Mouse (Mus musculus): ENCODE results near the gene Iqgap2.

The Iqgap2 gene

DNA sequence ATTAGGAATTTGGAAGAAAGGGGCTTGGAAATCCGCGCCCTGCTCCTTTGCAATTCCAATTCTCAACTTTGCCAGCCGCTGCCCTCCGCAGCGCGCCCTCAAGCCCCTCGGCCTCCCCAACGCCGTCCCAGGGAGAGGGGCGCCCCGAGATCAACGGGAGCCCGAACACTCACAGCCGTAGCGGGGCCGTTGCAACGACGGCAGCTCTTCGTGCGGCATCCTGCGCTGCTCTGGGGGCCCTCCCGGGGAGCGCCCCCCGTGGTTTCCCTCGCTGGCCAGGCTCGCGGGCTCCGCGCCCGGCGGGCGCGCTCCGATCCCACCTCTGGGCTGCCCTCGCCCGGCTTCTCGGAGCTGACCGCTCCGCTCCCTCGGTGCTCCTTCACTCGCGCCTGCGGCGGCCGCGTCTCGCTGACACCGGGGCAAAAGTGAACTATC is at the start of gene Iqgap2:
TSS of gene Iqgap2 (minus strand) at position 432 of the 435 bp plus-strand sequence.
- no peak for DNase-seq (ENCODE audit: low spot score in 2 of 2)

DNA sequence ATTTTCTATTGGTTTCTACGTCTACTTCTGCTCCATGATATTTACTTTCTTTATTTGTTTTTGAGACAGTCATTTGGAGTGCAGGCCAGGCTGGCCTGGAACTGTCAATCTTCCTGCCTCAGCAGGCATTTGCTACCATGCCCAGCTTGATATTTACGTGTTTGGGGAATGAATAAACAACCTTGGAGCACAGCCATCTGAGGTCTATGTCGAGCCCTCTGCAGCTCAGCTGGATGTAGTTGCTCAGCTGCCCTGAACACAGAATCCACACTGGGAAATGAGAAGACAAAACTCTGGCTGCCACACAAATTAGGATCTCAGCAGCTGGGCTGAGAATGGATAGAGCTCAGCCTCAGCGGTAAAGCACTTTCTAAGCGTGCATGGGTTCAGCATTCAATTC is 49.1 kb upstream of the Iqgap2 start:
- DNase-seq (ENCODE audit: low spot score in 2 of 2) = peak in 1 of 2 experiments; percentile 20

DNA sequence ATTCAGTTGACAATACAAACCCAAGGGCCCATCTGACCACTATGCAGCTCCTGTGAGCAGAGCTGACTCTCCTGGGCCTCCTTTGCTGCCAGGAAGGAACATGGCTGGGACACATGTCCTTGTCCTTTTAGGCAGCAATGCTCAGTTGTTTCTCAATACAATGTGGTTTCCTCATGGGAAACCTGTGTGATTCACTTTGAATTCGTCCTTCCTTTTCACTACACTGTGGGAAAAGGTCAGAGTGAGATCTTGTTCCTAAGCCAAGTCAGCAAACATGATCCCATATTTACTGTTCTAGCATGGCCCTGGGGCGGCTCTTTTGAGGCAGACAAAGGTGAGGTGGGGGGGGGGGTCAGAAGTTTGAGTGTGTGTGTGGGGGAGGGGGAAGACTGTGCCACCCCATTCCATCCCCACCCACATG is 32.5 kb upstream of the Iqgap2 start:
- no peak for DNase-seq (ENCODE audit: low spot score in 2 of 2)

DNA sequence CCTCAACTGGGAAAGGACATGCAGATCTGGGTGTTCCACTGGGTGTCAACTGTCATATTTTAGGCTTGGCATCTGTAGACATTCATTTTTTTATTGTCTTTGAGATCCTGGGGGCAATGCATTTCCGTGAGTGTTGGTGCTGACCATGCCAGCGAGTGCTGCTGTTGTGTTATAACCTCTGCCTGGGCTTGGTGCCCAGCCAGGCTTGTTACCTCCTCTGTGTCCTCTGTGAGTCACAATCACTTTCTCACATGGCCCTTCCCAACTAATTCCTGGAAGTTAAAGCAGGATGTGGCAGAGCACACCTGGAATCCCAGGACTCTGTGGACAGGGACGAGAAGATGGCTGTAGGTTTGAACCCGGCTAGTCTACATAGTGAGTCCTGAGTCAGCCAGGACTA is 30.9 kb upstream of the Iqgap2 start:
- DNase-seq (ENCODE audit: low spot score in 2 of 2) = no peak

DNA sequence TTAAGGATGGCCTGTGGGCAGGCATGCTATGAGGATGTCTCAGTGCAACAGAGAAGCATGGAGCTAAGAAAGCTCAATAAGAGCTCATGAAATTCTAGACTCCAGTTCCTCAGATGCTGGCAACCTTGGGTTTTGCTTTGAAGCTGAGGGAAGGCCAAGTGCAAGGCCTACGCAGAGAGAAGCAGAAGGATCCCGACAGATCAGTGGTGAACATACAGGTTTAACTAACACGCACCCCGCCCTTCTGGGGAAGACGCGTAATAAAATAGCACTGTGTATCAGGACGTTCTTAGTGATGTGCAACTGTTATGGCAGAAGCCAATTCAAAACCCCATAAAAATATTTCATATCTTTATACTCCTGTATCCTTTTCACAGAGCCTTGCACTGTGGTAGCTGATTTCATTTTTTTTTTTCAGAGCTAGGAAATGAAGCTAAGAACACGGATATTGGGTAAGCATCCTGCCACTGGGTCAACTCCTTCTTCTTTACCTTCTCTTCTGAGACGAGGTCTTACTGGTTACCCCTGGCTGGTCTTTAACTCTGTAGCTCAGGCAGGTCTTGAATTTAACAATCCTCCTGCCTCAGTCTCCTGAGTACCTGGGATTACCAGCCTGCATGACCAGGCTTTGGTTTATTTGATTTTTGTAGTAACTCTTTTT is 27.0 kb upstream of the Iqgap2 start:
- DNase-seq (ENCODE audit: low spot score in 2 of 2) = no peak

DNA sequence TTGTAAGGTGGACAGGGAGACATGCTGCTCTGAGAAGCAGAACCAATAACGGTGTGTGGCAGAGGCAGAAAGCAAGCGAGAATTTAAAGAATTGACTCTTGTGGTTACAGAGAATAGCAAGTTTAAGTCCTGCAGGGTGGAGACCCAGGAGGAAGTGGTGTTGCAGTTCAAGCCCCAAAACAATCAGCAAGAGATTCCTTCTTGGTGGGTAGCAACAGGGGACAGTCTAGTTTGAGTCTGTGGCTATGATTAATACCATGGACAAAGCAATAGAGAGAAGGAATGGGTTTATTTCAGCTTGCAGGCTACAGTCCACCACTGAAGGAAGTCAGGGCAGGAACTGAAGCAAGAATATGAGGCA is 21.3 kb upstream of the Iqgap2 start:
- no peak for DNase-seq (ENCODE audit: low spot score in 2 of 2)

DNA sequence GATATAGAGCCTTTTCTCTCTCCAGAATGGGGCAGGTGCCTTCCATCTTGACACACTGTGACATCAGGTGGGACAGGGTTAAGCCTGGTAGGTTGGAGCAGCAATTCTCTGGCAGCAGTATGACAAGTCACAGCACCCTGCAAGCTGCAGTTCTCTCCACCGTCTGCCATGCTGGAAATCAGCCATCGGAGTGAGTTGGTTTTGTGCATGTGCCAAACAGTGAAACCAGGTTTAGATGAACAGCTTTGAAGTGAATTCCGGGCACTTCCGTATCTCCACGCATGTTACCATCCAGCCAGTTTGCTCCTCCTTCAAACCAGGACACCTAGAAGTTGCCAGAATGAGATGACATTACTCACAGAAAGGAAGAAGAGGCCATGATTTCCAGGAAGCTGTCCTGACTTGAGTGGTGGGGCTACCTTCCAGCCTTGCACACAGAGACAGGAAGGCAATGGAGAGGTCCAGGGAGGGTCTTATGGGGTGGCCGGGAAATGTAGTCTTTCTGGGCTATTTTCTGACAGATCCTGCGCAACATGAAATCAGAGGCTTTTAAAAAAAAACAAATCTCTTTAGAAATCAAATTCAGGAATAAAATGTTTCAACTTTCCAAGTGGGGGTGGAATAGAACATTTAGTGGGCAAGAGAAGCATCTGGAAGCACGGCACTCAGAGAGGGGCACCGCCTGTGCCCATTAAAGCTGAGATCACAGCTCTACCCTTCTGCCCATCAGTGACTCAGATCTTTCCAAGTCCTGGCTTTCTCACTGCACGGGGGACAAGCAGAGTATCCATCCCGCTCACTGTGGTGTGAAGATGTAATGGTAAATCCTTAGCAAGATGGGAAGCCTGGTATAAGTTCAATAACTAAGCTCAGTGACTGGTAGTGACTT is 20.7 kb upstream of the Iqgap2 start:
- peak; percentile 69 to 79 for DNase-seq (ENCODE audit: low spot score in 2 of 2)

DNA sequence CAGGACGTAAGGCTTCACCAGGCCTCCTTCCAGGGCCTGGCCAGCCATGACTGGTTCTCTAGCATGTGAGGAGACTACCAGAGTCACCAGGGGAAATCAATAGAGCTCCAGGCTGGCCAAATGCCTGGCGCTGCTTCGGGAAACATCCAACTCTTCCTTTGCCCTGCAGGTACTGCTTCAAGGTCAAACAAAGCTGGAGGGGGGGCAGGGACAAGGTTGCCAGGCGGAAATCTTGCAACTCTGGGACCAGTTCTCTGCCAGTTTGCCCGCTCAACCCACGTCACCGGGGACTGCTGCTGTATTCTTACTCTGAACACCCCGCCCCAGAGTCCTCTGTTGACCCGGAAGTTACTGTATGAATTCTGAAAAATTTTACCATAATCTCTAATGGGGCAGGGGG is 18.5 kb upstream of the Iqgap2 start:
- DNase-seq (ENCODE audit: low spot score in 2 of 2) = peak in 1 of 2 experiments; percentile 28

DNA sequence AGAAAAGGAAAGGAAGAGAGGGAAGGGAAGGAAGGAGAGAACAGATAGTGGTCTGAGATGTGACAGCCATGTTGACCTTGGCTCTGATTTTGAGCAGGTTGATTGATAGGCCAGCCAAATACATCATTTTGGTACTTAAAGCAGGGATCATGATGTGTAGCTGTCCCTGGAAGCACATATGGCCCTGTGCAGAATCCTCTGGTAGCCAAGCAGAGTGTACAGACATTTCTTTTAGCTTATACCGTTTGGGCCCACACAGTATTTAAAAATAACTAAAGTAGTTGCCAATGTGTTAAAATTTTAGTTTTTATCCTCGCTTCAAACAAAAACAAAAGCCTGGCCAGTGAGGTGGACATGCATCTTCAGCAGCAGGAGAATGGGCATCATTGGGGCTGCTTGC is 17.5 kb upstream of the Iqgap2 start:
- peak in 1 of 2 experiments; percentile 44 for DNase-seq (ENCODE audit: low spot score in 2 of 2)

DNA sequence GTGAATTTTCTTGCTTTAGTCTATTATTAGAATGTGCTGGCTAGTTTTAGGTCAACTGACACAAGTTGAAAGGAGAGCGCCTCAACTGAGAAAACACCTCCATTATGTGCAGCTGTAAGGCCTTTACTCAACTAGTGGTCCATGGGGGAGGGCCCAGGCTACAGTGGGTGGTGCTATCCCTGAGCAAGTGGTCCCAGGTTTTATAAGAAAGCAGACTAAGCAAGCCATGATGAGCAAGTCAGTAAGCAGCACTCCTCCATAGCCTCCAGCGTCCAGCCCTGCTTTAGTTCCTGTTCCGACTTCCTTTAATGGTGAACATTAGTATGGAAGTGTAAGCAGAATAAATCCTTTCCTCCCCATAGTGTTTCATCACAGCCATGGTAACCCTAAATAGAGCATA is 11.0 kb upstream of the Iqgap2 start:
- no peak for DNase-seq (ENCODE audit: low spot score in 2 of 2)

DNA sequence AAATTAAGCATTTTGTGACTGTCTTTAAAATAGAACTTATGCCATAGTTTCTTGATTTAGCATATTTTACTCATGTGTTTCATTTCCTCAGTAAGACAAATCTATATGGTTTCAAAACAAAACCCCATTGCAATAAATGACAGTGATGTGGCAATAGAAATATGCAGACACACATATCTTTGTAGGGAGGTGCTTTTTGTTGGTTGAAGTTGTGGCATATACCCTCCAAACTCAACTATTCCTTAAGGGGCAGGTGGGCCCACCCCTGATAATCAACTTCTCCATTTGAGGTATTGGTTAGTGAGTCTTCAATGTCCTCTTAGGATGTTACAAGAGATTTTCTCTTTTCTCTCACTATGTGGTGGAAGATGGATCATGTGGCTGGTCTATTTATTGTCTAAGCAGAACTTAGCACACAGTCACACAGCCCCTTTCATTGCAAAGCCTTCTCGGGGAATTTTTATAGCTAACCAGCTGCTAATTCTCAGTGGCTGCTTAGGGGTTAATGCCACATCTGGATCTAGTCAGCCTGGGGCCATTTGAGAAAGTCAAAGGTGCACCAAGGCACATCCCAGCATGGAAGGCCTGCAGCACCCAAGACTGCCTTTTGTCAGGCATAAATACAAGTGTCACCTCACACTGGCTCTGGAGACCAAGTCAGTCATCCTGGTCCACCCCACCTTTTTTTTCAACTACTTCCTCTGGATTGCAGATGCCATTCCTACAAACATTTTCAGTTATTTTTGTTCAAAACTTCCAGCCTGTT is 8.3 kb upstream of the Iqgap2 start:
- no peak for DNase-seq (ENCODE audit: low spot score in 2 of 2)

DNA sequence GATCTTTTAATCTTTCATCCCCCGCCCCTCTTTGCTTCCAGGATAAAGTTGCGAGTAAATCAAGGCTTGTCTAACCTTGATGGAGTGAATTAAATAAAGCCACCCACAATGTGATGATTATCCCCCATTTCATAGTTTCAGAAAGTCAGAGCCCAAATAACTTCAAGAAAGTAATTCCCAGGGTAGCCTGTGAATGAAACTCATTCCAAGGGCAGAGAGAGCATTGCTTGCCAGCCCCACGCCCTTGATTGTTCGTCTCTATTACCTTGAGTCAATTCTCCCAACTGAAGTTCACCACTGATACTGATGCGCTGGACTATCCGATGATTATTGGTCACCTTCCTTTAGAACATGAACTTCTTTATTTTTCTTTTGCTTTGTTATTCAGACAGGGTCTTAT is 4.8 kb upstream of the Iqgap2 start:
- DNase-seq (ENCODE audit: low spot score in 2 of 2) = no peak

DNA sequence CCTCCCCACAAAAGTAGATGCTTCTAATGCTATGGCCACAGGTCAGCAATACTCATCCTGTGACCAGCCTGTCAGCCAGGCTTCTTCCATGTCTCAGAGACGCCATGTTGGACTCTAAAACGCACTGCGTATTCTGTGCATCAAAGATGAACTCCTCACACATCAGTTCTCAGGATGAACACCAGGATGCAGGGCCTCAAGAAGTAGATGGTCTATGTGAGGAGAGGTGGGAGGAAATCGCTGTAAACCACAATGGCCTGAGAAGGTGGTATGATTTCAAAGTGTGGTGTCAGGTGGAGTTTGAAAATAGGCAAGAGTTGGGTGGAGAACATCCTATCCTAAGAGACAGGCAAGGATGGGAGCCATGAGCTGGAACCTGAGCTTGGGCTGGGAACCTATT is 1.4 kb upstream of the Iqgap2 start:
- DNase-seq (ENCODE audit: low spot score in 2 of 2) = no peak

DNA sequence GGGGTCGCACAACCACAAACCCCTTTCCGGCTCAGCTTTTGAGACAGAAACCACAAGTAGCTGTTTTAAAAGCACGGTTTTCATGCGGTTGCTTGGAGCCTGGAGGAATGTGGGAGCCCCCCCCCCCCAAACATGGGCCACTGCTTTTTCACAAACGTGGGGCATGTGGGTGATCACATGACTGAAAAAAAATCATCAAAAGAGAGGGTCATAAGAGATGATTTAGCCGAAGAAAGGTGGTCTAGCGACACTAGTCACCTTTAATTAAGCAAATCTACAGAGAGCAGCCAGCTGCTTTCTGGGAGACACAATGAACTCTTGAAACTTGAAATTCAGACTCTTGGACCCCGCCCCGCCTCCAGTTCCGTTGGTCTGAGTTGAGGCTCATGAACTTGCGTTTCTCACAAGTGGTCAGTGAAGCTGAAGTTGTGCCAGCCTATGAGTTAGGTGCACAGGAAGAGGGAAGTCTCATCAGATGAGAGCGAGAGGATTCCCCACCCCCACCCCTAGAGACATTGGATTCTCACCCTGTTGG is 956 bp upstream of the Iqgap2 start:
- no peak for DNase-seq (ENCODE audit: low spot score in 2 of 2)

DNA sequence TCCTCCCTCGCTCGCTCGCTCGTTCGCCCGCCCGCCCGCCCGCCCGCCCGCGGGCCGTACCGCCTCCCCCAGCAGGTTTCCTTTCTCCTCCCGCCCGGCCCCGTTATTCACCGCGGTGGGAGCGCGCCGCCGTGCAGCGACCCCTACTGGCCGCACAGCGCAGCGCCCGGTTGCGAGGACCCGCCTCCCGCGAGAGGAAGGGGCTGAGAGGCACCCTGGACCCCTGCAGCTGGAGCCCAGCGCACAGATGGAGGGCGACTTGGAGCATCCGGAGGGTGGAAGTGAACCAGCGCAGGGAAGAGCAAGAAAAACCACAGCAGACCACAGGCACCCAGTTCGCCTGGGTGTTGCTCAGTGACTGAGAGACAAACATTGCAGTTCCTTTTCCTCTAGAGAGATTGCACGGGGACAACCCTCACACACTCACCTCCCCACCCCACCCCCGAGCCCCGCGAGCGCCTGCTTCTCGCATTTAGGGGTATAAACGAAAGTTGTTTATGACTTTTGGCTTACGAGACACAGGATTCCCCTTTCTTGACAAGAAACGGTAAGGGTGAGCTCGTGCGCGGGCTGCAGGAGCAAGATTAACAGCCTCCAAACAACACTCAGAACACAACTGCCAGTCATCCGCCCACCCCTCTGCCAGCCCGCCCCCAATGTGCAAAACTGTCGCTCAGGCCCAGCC is 346 bp upstream of the Iqgap2 start:
- peak; percentile 77 to 85 for DNase-seq (ENCODE audit: low spot score in 2 of 2)

DNA sequence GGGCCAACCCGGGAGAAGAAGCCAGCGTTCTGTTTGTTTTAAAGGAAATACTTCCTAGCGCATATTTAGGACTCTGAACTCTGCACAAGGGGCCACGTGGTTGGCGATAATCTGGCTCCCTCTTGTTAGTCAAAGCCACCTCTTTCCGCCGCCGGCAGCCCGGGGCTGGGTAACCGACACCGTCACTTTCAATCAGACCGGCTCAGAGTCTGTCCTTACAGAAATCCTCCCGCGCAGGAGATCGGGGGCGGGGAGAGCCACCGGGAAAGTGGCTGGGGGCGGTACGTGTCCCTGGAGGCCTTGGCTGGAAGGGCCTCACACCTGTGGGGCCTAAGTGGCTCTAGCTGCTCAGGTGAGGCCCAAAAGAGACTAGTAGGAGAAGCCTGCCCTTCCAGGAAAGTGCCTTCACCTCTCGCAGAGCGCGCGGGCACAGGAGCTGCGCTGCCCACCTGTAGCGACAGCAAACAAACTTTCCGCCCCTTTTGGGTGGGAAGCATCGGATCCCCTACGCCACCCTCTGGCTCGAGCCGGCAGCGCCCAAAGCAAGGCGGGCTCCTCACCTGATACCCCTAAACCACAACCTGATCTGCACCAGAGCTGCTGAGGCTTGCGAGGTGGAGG is 761 bp downstream of the Iqgap2 start:
- peak; percentile 52 to 66 for DNase-seq (ENCODE audit: low spot score in 2 of 2)

DNA sequence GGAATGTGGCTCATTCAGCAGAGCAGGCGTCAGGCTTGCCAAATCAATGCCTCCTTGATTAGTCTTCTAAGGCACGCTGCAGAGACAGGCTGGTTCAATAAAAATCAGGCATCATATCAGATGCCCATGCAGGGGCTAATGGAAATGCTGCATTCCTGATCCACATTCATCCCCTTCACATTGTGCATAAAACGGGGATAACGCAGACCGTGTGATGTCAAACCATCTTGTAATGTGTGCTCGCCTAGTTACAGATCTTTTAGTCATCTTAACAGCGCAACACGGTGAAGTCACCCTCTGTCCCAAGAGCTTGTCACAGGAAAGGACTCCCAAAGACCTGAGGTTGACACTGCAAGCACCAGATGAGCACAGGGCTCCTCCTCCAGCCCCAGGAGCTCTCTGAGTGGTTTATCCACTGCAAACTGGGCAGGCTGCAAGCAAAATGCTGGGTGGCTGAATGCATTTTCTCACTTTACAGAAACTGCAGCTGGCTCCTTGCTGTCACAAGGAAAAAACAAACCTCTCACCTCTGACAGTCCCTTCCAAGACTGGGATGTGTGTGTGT is 1.7 kb downstream of the Iqgap2 start:
- no peak for DNase-seq (ENCODE audit: low spot score in 2 of 2)

DNA sequence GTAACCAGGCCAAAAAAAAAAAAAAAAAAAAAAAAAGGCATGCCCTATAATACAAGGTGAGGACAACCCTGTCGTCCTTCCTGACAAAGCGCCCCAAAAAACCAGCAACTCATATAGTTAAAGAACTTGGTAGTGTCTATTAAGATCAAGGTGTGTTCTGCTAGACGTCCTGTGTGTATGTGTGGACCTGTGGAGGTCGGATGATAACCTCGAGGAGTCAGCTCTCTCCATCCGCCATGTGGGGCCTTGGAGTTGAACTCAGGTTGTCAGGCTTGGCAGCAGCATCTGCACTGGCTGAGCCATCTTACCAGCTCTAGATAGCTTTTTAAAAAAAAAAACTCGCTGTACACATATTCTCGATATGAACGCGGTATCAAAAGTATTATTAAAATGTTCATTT is 2.4 kb downstream of the Iqgap2 start:
- no peak for DNase-seq (ENCODE audit: low spot score in 2 of 2)

DNA sequence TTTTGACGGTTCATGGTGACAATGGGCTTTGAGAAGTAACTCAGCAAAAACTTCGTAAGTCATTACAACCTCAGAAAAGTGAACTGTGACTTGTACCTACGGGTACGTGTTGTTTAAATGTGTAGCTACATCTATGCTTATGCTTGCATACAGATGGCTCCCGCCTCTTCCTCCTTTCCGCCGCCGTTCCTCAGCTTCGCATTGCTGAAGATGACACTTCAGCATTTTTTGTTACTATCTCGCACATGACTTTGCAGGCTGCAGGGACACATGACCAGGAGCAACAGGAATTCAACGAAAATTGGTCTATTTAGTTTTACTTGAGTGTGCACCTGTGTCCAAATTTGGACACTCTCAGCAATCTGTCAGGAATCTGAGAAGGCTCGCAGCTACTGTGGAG is 3.1 kb downstream of the Iqgap2 start:
- DNase-seq (ENCODE audit: low spot score in 2 of 2) = no peak

DNA sequence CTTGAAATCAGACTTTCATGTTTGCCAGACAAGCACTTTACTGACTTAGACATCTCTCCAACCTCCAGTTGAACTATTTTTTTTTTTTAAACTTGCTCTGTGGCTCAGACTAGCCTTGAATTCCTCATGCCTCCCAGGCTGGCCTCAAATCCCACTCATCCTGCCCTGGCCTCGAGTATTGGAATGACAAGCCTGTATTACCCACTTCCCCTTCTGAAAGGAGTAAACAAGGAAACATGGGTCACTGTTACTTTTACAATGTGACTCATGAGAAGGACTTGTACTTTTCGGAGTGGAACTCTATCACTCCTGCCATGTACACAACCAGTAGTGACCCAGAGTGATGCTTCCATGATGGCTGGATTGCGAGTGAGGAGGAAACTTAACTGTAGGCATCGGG is 3.6 kb downstream of the Iqgap2 start:
- DNase-seq (ENCODE audit: low spot score in 2 of 2) = no peak

DNA sequence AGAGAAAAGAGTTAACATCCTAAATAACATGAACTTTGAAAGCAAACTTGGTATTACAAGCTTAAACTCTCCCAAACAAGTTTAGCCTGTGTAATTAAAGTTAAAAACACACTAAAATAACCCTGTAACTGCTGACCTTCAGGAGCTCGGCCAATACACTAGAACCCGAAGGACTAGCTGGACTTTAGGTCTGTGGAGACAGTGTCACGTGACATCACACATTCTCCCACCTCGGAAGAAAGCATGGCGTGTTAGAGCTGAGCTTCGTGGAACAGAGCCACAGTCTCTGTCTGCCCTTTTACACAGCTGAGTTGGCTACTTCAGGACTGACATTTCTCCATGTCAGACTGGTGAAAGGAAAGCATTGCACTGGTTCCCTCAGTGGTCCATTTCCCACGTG is 4.3 kb downstream of the Iqgap2 start:
- no peak for DNase-seq (ENCODE audit: low spot score in 2 of 2)
